Mouse (Mus musculus) midbrain, embryonic 14.5 days (tissue): ENCODE results near the gene Tigar. TPM values are rescaled to one million over a fixed set of nuclear protein-coding genes. Genes with fewer than 3 reads are reported as not detected.

Source experiments
- ATAC-seq: fragments of 200-750 bp; cut with Nextera tagmentation; 2 replicates; pipeline ENCODE4 v1.8.0; 2017; ENCODE audit warnings: moderate number of reproducible peaks, moderate library complexity; ENCODE audit not compliant: low FRiP score, low TSS enrichment
- DNase-seq: peaks from one replicate; pipeline ENCODE4 v3.0.0-alpha.2; 2015
- H3K27ac ChIP-seq: fragments of 300-500 bp; sonication (generic); replicated peaks from 2 replicates; pipeline ENCODE4 v1.5.1; 2014; ENCODE audit warnings: mild to moderate bottlenecking, low read depth, low read length, moderate library complexity
- H3K27me3 ChIP-seq: fragments of 300-500 bp; sonication (generic); 2 replicates; pipeline ENCODE4 v1.6.1; 2014; ENCODE audit warnings: low read length, control low read depth, mixed read lengths; ENCODE audit not compliant: control insufficient read depth, insufficient read depth
- H3K36me3 ChIP-seq: fragments of 300-500 bp; sonication (generic); 2 replicates; pipeline ENCODE4 v1.6.1; 2014; ENCODE audit warnings: low read length, control low read depth; ENCODE audit not compliant: control insufficient read depth, insufficient read depth
- H3K4me1 ChIP-seq: fragments of 300-500 bp; sonication (generic); 2 replicates; pipeline ENCODE4 v1.6.1; 2014; ENCODE audit warnings: mild to moderate bottlenecking, antibody characterized with exemption, low read length, control low read depth; ENCODE audit not compliant: control insufficient read depth, insufficient read depth
- H3K4me2 ChIP-seq: fragments of 300-500 bp; sonication (generic); 2 replicates; pipeline ENCODE4 v1.6.1; 2014; ENCODE audit warnings: mild to moderate bottlenecking, low read length, moderate library complexity
- H3K4me3 ChIP-seq: fragments of 300-500 bp; sonication (generic); replicated peaks from 2 replicates; pipeline ENCODE4 v1.5.1; 2014; ENCODE audit warnings: low read depth, low read length
- H3K9ac ChIP-seq: fragments of 300-500 bp; sonication (generic); replicated peaks from 2 replicates; pipeline ENCODE4 v1.6.1; 2014; ENCODE audit warnings: mild to moderate bottlenecking, low read length, moderate library complexity
- H3K9me3 ChIP-seq: fragments of 300-500 bp; sonication (generic); 2 replicates; pipeline ENCODE4 v1.6.1; 2016; ENCODE audit warnings: low read length, control low read depth, mixed read lengths; ENCODE audit not compliant: control insufficient read depth
- WGBS: fragments of 180-500 bp; shearing (Covaris S2); extraction: QIAGEN DNeasy Blood & Tissue Kit; methylation state at CpG from one replicate; pipeline ENCODE4 v1.1.7; 2014; 5-methylcytosine and 5-hydroxymethylcytosine counted together
- polyA plus RNA-seq: library from polyadenylated mRNA; unstranded; fragments of >200 nt; fragmentation: Nextera tagmentation; extraction: Ambion mirVana; gene quantifications from 2 replicates; pipeline ENCODE4 v1.2.1, GENCODE M21; 2014

Gene Tigar
- polyA plus RNA-seq, 1 experiment from 2014 or later: 6.5 TPM

- H3K27ac ChIP-seq: no peak overlapping the region
Measured at GRCm38 (mm10) chr6:127143576-127144288, 34.4 kb upstream of the Tigar start.

GRCm38 (mm10) chr6:127143124-127143520 is 33.8 kb upstream of the Tigar start:
- Histone ChIP-seq H3K9me3 (no peaks in the 10 kb centered on the region), H3K27me3 (0 out of 2 replicates have a peak, but pooled peaks cover 3% of the 10 kb centered on the region), H3K4me3 (no peak overlapping the region), H3K9ac (no peak overlapping the region), H3K36me3 (0 out of 2 replicates have a peak, but pooled peaks cover 2% of the 10 kb centered on the region), H3K27ac (no peak overlapping the region), H3K4me1 (0 out of 2 replicates have a peak, but pooled peaks cover 2% of the 10 kb centered on the region), H3K4me2 (no peak overlapping the region)
- WGBS: 77% methylated on average over 10 of the region's 10 CpGs
- ATAC-seq: no peak
- no peak for DNase-seq

More at GRCm38 (mm10) chr6:127143576-127144288, 34.4 kb upstream of the Tigar start:
- Histone ChIP-seq H3K4me1 (0 out of 2 replicates have a peak, but pooled peaks cover 2% of the 10 kb centered on the region), H3K9ac (no peak overlapping the region), H3K4me2 (no peak overlapping the region), H3K9me3 (no peaks in the 10 kb centered on the region), H3K36me3 (0 out of 2 replicates have a peak, but pooled peaks cover 2% of the 10 kb centered on the region), H3K4me3 (no peak overlapping the region), H3K27me3 (peaks cover 9% of the 10 kb centered on the region; the same call in 1 of the 2 replicates)
- ATAC-seq (no peak), DNase-seq (no peak)
- 87% methylated on average over 7 of the region's 7 CpGs for WGBS

GRCm38 (mm10) chr6:127142154-127143123 is 33.1 kb upstream of the Tigar start:
- no peaks in the 10 kb centered on the region for H3K4me1 ChIP-seq
- no peaks in the 10 kb centered on the region for H3K9me3 ChIP-seq
- DNase-seq (peak; percentile 90), ATAC-seq (peak; percentile 38; the same call in 1 of the 2 replicates)
- no peak overlapping the region for H3K9ac ChIP-seq
- no peak overlapping the region for H3K27ac ChIP-seq
- 0 out of 2 replicates have a peak, but pooled peaks cover 2% of the 10 kb centered on the region for H3K36me3 ChIP-seq
- peak overlapping the region; percentile 17; the same call in 1 of the 2 replicates for H3K4me2 ChIP-seq
- H3K4me3 ChIP-seq: no peak overlapping the region
- H3K27me3 ChIP-seq: no peaks in the 10 kb centered on the region
- 13% methylated on average over 10 of the region's 10 CpGs for WGBS

- 95% methylated on average over 11 of the region's 11 CpGs for WGBS
Measured at GRCm38 (mm10) chr6:127138962-127139361, 29.6 kb upstream of the Tigar start.

GRCm38 (mm10) chr6:127133433-127134245 is 24.3 kb upstream of the Tigar start:
- Histone ChIP-seq H3K4me1 (peaks cover 10% of the 10 kb centered on the region; the same call in 1 of the 2 replicates), H3K9me3 (no peaks in the 10 kb centered on the region), H3K36me3 (0 out of 2 replicates have a peak, but pooled peaks cover 3% of the 10 kb centered on the region), H3K4me3 (peak overlapping the region; percentile 10; the same call in 1 of the 2 replicates), H3K27ac (peak overlapping the region; percentile 37; the same call in 1 of the 2 replicates), H3K27me3 (no peaks in the 10 kb centered on the region), H3K4me2 (peak overlapping the region; percentile 47), H3K9ac (peak overlapping the region; percentile 26; the same call in 1 of the 2 replicates)
- 23% methylated on average over 16 of the region's 16 CpGs for WGBS
- DNase-seq (peak; percentile 67), ATAC-seq (peak; percentile 71; the same call in 1 of the 2 replicates)

More at GRCm38 (mm10) chr6:127138962-127139361, 29.6 kb upstream of the Tigar start:
- ATAC-seq (no peak), DNase-seq (no peak)
- Histone ChIP-seq H3K4me3 (no peak overlapping the region), H3K9ac (no peak overlapping the region), H3K36me3 (0 out of 2 replicates have a peak, but pooled peaks cover 2% of the 10 kb centered on the region), H3K4me1 (0 out of 2 replicates have a peak, but pooled peaks cover 3% of the 10 kb centered on the region), H3K27ac (no peak overlapping the region), H3K4me2 (no peak overlapping the region), H3K9me3 (no peaks in the 10 kb centered on the region), H3K27me3 (no peaks in the 10 kb centered on the region)

DNA sequence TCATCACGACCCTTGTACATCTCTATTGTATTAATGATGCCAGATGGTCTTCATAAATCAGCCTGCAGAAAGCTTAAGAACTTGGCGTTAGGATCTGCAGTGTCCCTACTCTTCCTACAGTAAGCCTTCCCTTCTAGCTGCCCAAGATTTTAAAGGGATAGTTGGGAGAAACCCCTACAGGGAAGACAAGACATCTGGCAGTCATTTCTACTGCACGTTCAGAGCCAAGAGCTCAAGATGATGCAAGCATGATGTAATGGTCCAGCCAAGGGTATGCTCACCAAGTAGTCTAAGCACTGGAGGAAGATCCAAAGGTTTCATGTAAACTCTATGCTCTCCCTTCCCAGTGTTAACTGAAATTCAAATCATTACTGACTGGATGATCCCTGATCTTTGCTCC is 23.4 kb upstream of the Tigar start:
- H3K27ac ChIP-seq: no peak overlapping the region
- H3K9me3 ChIP-seq: no peaks in the 10 kb centered on the region
- H3K4me3 ChIP-seq: no peak overlapping the region
- no peak overlapping the region for H3K4me2 ChIP-seq
- ATAC-seq (no peak), DNase-seq (no peak)
- H3K4me1 ChIP-seq: peaks cover 10% of the 10 kb centered on the region; the same call in 1 of the 2 replicates
- H3K27me3 ChIP-seq: no peaks in the 10 kb centered on the region
- 0 out of 2 replicates have a peak, but pooled peaks cover 3% of the 10 kb centered on the region for H3K36me3 ChIP-seq
- H3K9ac ChIP-seq: no peak overlapping the region
- 75% methylated on average over 3 of the region's 3 CpGs for WGBS

GRCm38 (mm10) chr6:127131946-127132345 is 22.6 kb upstream of the Tigar start:
- Histone ChIP-seq H3K4me3 (no peak overlapping the region), H3K36me3 (0 out of 2 replicates have a peak, but pooled peaks cover 3% of the 10 kb centered on the region), H3K9me3 (no peaks in the 10 kb centered on the region), H3K27ac (no peak overlapping the region), H3K27me3 (no peaks in the 10 kb centered on the region), H3K4me2 (no peak overlapping the region), H3K9ac (no peak overlapping the region), H3K4me1 (peaks cover 10% of the 10 kb centered on the region; the same call in 1 of the 2 replicates)
- ATAC-seq (no peak), DNase-seq (no peak)
- 82% methylated on average over 3 of the region's 3 CpGs for WGBS
